Mouse (Mus musculus): ENCODE data around the gene Jag2.

The Jag2 gene

DNA sequence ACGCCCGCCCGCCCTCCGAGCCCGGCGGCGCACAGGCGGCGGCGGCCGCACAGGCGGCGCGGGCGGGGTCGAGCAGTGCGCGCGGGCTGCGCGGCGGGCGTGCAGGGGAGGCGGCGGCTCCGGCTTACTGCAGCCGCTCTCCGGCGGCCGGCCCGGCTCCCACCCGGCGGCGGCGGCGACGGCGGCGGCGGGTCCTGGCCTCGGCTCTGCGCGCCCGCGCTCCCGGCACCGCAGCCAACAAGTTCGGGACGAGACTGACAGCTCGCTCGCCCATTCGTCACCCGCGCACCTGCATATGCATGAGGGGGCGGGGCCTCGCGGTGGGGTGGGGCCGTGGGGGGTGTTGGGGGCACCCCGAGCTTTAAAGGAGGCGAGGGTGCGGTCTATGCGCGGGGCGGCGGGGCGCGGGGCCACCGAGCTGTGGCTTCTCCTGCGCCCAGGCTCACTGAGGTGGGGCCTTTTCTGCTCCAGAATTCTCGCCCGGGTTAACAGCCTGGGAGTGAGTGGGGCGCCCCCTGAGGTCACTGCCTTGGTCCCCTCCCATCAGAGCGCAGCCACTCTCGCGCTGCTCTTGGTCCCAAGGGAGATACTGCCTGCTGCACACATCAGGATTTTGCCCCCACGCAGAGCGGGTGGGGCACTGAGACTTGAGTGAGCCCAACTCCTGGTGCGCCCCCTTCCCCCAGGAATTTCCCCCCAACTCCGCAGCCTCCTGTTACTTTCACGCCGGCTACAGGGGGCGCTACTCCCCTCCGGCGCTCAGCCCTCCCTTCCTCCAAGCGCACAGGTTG is at the start of gene Jag2:
Jag2 (minus strand) TSS at position 215 of the 791 bp plus-strand sequence.
- DNase-seq: peak; percentile 72

DNA sequence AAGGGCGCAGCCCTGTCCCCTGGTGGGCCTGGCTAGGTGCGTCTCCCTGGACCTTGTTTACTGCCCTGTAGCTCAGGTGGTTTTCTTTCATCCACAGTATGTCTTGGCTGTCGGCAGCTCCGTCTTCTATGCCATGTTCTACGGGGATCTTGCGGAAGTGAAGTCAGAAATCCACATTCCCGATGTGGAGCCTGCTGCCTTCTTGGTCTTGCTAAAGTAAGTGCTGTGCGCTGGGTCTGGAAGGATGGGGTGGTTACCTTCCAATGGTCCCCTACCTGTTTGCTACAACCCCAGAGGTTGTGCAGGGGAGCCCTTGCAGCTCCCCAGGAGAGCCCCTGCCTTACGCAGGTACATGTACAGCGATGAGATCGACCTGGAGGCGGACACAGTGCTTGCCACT is 47.6 kb upstream of the Jag2 start:
- no peak for DNase-seq

DNA sequence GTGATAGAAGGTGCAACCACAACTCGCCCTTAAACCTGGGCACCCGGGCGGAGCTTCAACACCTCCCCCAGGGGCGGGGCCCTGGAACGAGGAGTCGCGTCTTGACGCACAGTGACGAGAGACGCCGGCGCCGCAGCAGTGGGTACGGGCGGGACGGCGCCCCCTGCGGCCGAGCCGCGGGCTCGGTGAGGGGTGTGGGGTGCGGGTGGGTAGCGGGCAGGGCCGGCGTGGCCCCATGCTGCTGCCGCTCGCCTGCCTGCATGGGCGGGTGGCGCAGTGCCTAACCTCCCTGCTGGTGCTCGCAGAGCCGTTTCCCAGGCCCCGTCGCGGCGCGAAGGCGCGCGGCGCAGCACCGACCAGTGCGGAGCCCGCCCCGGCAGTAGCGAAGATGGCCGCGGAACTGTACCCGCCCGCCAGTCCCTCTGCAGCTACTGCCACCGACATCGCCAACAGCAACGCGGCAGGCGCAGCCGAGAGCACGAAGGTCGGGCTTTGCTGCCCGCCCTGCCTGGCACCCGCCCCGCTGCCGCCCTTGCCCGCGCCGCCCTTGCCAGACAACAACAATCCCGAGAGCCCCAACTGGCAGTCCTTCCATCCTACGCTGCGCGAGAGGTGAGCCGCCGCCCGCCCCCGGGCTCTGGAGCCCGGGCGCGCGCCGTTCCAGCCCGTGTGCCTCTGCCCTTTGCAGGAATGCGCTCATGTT is 46.9 kb upstream of the Jag2 start, which contains the start of gene Btbd6:
Btbd6 (plus strand) TSS at position 112 of the 703 bp plus-strand sequence.
- DNase-seq: peak; percentile 90

DNA sequence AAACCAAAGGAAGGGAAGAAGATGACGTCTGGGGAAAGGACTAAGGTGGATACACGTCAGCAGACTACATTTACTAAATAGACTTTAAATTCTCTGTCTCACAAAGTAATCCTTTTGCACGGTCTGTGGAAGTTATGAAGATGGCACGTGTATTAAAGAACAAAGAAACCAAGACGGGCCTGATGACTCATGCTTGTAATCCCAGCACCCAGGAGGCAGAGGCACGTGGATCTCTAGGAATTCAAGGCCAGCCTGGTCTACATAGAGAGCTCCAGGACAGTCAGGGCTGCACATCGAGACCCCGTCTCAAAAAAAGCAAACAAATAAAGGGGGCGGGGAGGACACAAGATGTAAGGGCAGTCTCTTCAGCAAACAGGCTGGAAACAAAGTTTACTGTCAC is 45.2 kb upstream of the Jag2 start:
- no peak for DNase-seq

GRCm38 (mm10) chr12:112969616-112970015 is 40.0 kb upstream of the Jag2 start:
- DNase-seq: no peak

DNA sequence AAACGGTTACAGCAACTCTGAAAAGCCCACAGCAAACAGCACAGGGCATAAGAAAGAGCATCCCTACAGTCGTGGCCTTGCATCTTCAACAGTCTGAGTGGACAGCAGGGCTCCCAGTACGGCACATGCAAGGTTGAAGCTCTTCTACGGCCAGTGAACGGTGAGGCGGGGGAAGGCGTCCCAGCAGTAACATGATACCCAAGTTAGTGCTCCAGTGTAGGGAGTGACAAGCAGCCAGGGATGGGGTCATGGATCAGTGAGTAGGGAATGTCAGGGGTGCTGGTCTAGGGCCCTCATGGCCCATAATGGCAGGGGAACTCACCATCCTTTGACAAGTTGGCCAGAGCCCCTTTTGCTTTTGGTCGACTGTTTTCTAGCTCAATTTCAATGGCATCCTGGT is 39.4 kb upstream of the Jag2 start:
- no peak for DNase-seq

DNA sequence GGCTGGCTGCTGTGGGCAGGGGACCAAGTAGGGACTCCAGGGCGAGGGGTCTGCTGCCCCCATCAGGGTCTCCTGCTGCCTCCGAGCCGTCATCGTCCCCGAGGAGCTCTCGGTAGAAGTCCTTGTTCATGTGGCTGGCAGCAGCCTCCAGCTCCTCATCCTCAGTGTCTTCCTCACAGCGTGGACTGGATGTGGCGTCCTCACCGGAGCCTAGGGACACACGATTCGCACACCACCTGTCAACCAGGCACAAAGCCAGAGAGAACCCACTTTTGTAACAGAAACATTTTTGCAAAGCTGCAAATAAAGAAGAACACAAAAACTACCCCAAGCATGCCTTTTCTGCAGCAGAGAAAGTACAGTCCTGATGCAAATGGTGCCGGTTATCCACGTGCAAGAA is 36.2 kb upstream of the Jag2 start:
- no peak for DNase-seq

- DNase-seq: no peak
These were observed 32.3 kb upstream of the Jag2 start for GRCm38 (mm10) chr12:112961872-112962271.

GRCm38 (mm10) chr12:112961428-112961827 is 31.9 kb upstream of the Jag2 start:
- DNase-seq: no peak

- DNase-seq: no peak
These were observed 29.8 kb upstream of the Jag2 start for GRCm38 (mm10) chr12:112959421-112959820.

- peak; percentile 73 for DNase-seq
These were observed 28.7 kb upstream of the Jag2 start for GRCm38 (mm10) chr12:112958303-112958702.

- peak; percentile 81 for DNase-seq
These were observed 26.2 kb upstream of the Jag2 start for GRCm38 (mm10) chr12:112955800-112956199.

DNA sequence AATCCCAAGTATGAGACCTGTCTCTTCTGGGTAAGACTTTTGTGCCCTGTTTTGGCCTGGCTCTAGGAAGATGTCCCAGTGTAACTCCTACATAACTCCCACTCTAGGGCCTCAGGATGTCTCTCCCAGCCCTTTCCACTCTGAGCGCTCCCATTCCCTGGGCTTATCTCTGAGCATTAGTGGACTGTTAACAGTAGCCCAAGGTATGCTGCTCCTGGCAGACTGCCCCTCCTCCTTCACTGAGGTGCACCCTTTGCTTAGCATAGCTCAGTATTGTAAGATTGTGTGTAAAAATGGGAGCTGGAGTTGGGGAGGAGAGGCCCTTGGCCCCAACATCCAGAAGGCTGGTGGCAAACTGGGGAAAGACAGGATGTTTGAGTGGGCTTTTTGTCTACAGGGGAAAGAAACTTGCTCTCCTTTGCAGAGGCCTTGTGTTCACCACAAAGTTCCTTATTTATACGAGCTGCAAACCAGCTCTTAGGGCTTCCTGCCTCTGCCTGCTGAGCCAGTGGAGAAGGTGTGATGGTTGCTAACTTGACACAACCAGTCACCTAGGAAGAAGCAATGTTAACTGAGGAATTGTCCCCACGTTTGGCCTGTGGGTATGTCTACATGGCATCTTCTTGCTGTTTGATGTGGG is 23.5 kb upstream of the Jag2 start:
- no peak for DNase-seq

GRCm38 (mm10) chr12:112952433-112952832 is 22.9 kb upstream of the Jag2 start:
- no peak for DNase-seq

DNA sequence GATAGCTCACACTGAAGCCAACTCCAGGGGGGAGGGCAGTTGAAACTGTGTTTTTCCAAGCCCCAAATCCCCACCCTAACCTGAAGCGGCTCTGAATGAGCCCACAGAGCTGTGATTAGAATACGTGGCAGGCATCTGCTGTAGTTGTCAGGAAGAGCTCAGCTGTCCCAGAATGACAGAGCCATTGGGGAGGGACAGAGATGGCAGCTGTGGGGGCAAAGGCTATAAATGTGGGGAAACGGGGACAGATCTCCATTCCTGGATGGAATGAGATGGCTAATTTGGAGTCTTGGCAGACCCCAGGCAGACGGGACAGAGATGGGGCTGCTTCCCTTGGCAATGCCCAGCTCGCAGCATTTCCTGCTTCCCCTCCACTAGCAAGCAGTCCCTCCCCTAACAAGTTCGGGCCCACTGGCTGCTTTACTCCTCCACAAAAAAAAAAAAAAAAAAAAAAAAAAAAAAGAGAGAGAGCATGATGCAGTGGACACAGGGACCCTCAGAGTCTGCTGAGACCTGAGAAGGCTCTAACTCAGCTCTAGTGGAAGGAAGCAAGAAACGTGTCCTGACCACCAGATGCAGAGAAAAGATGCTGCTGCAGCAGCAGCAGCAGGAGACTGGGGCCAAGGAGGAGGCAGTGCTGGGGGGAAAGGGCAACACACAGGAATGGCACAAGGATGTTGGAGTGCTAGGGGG is 21.7 kb upstream of the Jag2 start:
- no peak for DNase-seq

DNA sequence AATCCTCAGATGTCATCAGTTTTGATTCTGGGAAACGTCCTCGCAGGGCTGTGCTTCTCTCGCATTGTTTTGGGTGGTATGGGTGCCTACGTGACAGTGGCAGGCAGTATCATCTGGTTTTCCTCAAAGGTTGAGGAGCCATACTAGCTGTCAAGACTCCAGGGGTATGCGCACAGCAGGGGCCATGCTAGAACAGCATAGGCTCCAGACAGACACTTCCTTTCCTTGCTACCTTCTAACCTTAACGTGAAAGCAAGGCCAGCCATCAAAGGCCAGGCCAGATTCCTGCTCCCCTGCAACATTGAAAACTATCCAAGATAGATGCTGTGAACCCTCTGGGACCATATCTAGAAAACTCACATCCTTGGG is 21.2 kb upstream of the Jag2 start:
- no peak for DNase-seq

DNA sequence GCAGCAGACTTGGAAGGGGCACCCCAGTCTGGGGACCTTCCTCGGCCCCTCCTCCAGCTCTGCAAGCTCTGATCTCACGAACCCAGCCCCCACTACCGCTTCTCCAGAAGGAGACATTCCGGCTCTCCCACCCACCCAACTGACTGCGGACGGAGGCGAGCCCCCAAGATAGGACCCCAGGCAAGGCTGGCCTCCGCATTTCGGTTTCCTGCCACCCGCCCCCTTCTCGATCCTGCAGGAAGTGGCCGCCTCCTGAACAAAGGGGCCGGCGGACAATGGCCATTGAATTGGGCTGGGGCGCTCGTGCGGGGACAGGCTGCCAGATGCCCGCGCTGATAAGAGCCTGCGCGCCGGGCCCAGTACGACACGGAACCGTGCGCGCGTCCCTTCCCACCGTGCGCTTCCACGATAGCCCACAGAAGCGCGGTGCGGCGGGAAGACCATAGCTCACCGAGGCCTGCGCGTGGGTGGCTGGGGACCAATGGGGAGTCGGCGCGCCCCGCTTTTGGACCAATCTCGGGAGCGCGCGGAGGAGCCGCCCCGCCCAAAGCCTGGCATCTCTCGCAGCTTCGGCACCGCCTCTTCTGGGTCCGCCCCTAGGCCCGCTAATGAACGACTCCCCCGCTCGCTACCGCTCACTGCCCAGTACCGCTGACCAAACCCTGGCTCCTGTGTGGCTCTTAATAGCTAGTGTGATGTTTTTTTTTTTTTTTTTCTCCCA is 20.6 kb upstream of the Jag2 start:
- DNase-seq: peak; percentile 95

DNA sequence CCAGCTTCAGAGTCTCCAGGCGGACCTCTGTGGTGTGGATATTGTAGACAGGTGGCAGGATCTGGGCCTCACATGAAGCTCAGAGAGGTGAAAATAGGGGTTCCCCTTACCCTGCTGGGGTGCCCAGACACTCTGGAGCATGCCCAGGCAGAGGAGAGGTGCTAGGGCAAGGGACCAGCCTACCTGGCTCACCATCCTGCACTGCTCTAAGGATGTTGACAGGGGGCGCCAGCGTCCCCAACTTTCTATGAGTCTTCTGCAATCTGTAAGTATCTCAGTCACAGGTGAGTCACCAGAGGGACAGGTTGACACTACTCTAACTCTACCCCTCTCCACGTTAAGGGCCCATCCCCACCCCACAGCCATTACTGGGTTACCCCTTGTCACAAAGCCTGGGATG is 17.7 kb upstream of the Jag2 start:
- DNase-seq: no peak

DNA sequence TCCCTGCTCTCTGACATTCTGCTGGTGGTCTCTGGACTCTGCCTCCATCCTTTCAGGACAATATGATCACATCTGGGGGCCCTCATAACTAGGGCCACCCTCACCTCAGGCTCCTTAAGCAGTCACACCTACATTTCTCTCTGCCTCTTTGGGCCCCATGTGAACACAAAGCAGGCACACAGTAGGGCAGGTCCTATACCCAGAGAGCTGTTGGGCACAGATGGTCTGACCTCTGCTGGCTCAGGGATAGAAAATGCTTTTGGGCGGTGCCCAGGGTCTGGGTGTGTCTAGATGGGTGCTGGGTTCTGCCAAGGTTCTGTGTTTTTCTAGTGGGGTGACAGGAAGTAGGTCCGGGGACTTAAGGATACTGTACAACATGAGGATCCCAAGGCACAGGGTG is 14.1 kb upstream of the Jag2 start:
- DNase-seq: no peak

GRCm38 (mm10) chr12:112941776-112942713 is 12.5 kb upstream of the Jag2 start, which contains the start of gene Nudt14:
TSS of gene Nudt14 (minus strand) at chr12:112942124.
- DNase-seq: peak; percentile 84

DNA sequence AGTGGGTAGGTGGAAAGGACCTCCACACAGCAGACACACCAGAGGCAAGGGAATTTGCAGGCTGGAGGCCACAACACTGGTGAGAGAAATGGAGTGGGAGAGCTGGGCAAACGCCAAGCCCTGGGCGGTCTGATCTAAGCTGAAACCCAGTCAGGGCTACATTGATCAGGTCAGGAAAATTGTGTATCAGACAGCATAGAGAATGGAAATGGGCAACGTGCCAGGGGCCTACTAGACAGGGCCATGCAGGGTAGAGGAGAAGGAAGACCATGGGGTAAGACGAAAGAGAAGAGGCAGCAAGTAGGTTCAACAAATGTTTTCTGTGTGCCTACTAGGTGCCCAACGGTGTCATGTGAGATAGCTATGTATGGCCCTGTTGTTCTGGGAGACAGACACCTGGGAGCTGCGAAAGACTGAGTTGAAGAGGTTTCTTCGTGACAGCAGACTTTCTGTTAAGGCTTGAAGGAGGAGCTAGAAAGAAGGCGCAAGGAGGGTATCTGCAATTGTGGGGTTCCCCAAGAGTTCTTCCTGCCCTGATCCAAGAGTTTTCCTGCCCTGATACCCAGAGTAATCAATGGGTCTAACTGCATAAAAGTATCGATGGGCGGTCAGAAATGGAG is 11.7 kb upstream of the Jag2 start:
- DNase-seq: no peak

Measured in retina, postnatal 1 day (tissue).